Comparison of ENCODE assay signal across 12 mouse cellular contexts in genomic region chr5:124233144-124233465, GRCm38 (mm10). TPM values are rescaled to one million over a fixed set of nuclear protein-coding genes. Genes with fewer than 3 reads are reported as not detected.
DNase-seq lines count a peak whose midpoint lies in the region; ATAC-seq and TF ChIP-seq lines count a peak whose summit lies in the region.
"Had no signal": no experiment of that assay in that cellular context is flagged by ENCODE, and none has a peak within 500 bp of the region (broad histone marks: within the 10 kb centered on the region; RNA-seq: fewer than 3 reads in every experiment).

No protein-coding gene starts in this region.

- H3K36me3 ChIP-seq in heart, embryonic 15.5 days, result no peaks in the 10 kb centered on the region
- H3K36me3 ChIP-seq in spleen, adult 2 months (ENCODE audit: control insufficient read depth, insufficient read depth, low read length), result no peaks in the 10 kb centered on the region
- H3K36me3 ChIP-seq: embryonic facial prominence, embryonic 12.5 days; limb, embryonic 15.5 days had no signal

- DNase-seq in heart, postnatal 25 days (ENCODE audit: low spot score), result no peak
- peak in 1 of 2 experiments; percentile 26 for DNase-seq in spleen, adult 2 months (ENCODE audit: low read depth in 1 of 2, low spot score in 2 of 2)
- no peak for DNase-seq in spleen, adult 12 weeks (ENCODE audit: low spot score)
- no peak for DNase-seq in gastrocnemius, adult 8-10 months (ENCODE audit: low spot score in 2 of 2)
- DNase-seq in gastrocnemius, postnatal 36 days, result no peak
- DNase-seq in lung, postnatal 4 days, result no peak
- DNase-seq: midbrain, embryonic 14.5 days had no signal

- intact Hi-C loops in heart, postnatal 25 days (cut with DNase I), result no loop called here
- intact Hi-C loops in gastrocnemius, postnatal 36 days (cut with DNase I), result no loop called here

- no peaks in the 10 kb centered on the region for H3K9me3 ChIP-seq in heart, embryonic 15.5 days (replicated peaks)
- H3K9me3 ChIP-seq: embryonic facial prominence, embryonic 12.5 days; limb, embryonic 15.5 days had no signal

- ATAC-seq in heart, embryonic 15.5 days (replicated peaks; ENCODE audit: insufficient number of reproducible peaks, insufficient read depth, low FRiP score, low read depth), result no peak
- peak; percentile 21; the same call in 1 of the 2 replicates for ATAC-seq in neutrophil, adult 5-6 weeks (ENCODE audit: extremely low read depth, insufficient number of reproducible peaks, low FRiP score, poor library complexity, severe bottlenecking)

- no peak for TF ChIP-seq POLR2A in spleen, adult 2 months (IDR thresholded peaks at IDR 0.05; ENCODE audit: low read depth, low read length)

- H3K4me2 ChIP-seq in heart, embryonic 15.5 days, result peak overlapping the region; percentile 25; the same call in 1 of the 2 replicates
- H3K4me2 ChIP-seq: embryonic facial prominence, embryonic 12.5 days; hindbrain, embryonic 14.5 days; limb, embryonic 15.5 days had no signal

- H3K9ac ChIP-seq in heart, embryonic 15.5 days, result no peak overlapping the region
- H3K9ac ChIP-seq: embryonic facial prominence, embryonic 12.5 days; hindbrain, embryonic 14.5 days; limb, embryonic 15.5 days had no signal

- peak overlapping the region; percentile 90 for H3K27ac ChIP-seq in heart, embryonic 15.5 days
- 0 out of 2 replicates have a peak overlapping the region, but pooled peaks have one; percentile 10 for H3K27ac ChIP-seq in spleen, adult 2 months (ENCODE audit: insufficient read depth, low read length)
- H3K27ac ChIP-seq: embryonic facial prominence, embryonic 12.5 days; hindbrain, embryonic 14.5 days; limb, embryonic 15.5 days had no signal

- no peak overlapping the region for H3K4me3 ChIP-seq in heart, embryonic 15.5 days
- H3K4me3 ChIP-seq in spleen, adult 2 months (ENCODE audit: extremely low read depth, insufficient read depth, insufficient read length), result no peak overlapping the region
- H3K4me3 ChIP-seq: embryonic facial prominence, embryonic 12.5 days; limb, embryonic 15.5 days had no signal

- H3K27me3 ChIP-seq in heart, embryonic 15.5 days, result no peaks in the 10 kb centered on the region
- H3K27me3 ChIP-seq in spleen, adult 2 months (ENCODE audit: control insufficient read depth, insufficient read depth, low read length), result no peaks in the 10 kb centered on the region
- H3K27me3 ChIP-seq: embryonic facial prominence, embryonic 12.5 days; limb, embryonic 15.5 days had no signal

- TF ChIP-seq CTCF in spleen, adult 2 months (IDR thresholded peaks at IDR 0.05; ENCODE audit: extremely low read depth, insufficient read depth, insufficient read length, insufficient replicate concordance), result no peak

- H3K4me1 ChIP-seq in heart, embryonic 15.5 days (replicated peaks), result peaks cover 58% of the 10 kb centered on the region
- peaks cover 24% of the 10 kb centered on the region; the same call in 1 of the 2 replicates for H3K4me1 ChIP-seq in spleen, adult 2 months (ENCODE audit: control insufficient read depth, insufficient read depth, insufficient read length)

- WGBS in heart, embryonic 15.5 days, result 61% methylated on average over 8 of the region's 8 CpGs
- WGBS in spleen, adult 2 months, result 34% methylated on average over 8 of the region's 8 CpGs

RNA-seq across cellular contexts. Expression of gene Pitpnm2, which starts 16.5 kb away (rescaled TPM):
- polyA plus RNA-seq in heart, embryonic 15.5 days (2015; fragmentation: Nextera tagmentation; extraction: Ambion mirVana), result 4.9 and 7.9 TPM in 2 replicates
- 10 to 100 TPM; 42.5 to 50.9 TPM for total RNA-seq in heart, postnatal 25 days (2021)
- polyA plus RNA-seq in spleen, adult 2 months (2012; rRNA removed), result 65.8 and 97.5 TPM in 2 replicates
- total RNA-seq in neutrophil, adult 5-6 weeks (2017), result 10.7 and 11.3 TPM in 2 replicates
- 10 to 100 TPM; 19.3 to 22.4 (median 20.8) TPM for total RNA-seq in gastrocnemius, adult 8-10 months (2022)
- 10 to 100 TPM; 18.0 to 19.3 TPM for total RNA-seq in gastrocnemius, postnatal 36 days (2021)
